Mouse (Mus musculus) intestine, embryonic 16.5 days (tissue): ENCODE measurements at regions not wholly inside any gene's neighbourhood (a gene's known extent, or its start where the extent isn't known, plus 50 kb on each side); places are given as distances from the start of the nearest gene placed in this dataset.

Experiments used
- ATAC-seq: fragments of 200-750 bp; cut with Nextera tagmentation; 2 replicates; pipeline ENCODE4 v1.8.0; 2017; ENCODE audit warnings: moderate TSS enrichment, moderate library complexity
- H3K27ac ChIP-seq: fragments of 300-500 bp; sonication (generic); 2 replicates; pipeline ENCODE4 v1.5.1; 2014; ENCODE audit warnings: mild to moderate bottlenecking, low read length
- H3K27me3 ChIP-seq: fragments of 300-500 bp; sonication (generic); replicated peaks from 2 replicates; pipeline ENCODE4 v1.6.1; 2014; ENCODE audit warnings: low read length, control low read depth, mixed read lengths; ENCODE audit not compliant: control insufficient read depth, insufficient read depth
- H3K36me3 ChIP-seq: fragments of 300-500 bp; sonication (generic); 2 replicates; pipeline ENCODE4 v1.6.1; 2014; ENCODE audit warnings: low read length, control low read depth; ENCODE audit not compliant: control insufficient read depth, insufficient read depth
- H3K4me1 ChIP-seq: fragments of 300-500 bp; sonication (generic); 2 replicates; pipeline ENCODE4 v1.6.1; 2014; ENCODE audit warnings: low read length, control low read depth, mixed read lengths; ENCODE audit not compliant: control insufficient read depth, insufficient read depth
- H3K4me2 ChIP-seq: fragments of 300-500 bp; sonication (generic); 2 replicates; pipeline ENCODE4 v1.6.1; 2014; ENCODE audit warnings: low read depth, low read length, control low read depth
- H3K4me3 ChIP-seq: fragments of 300-500 bp; sonication (generic); 2 replicates; pipeline ENCODE4 v1.5.1; 2014; ENCODE audit warnings: mild to moderate bottlenecking, low read length
- H3K9ac ChIP-seq: fragments of 300-500 bp; sonication (generic); 2 replicates; pipeline ENCODE4 v1.6.1; 2014; ENCODE audit warnings: low read depth, low read length
- H3K9me3 ChIP-seq: fragments of 300-500 bp; sonication (generic); 2 replicates; pipeline ENCODE4 v1.6.1; 2016; ENCODE audit warnings: low read length, control low read depth; ENCODE audit not compliant: control insufficient read depth
- WGBS: fragments of 180-500 bp; shearing (Covaris S2); extraction: QIAGEN DNeasy Blood & Tissue Kit; methylation state at CpG from one replicate; pipeline ENCODE4 v1.1.7; 2014; 5-methylcytosine and 5-hydroxymethylcytosine counted together

DNA sequence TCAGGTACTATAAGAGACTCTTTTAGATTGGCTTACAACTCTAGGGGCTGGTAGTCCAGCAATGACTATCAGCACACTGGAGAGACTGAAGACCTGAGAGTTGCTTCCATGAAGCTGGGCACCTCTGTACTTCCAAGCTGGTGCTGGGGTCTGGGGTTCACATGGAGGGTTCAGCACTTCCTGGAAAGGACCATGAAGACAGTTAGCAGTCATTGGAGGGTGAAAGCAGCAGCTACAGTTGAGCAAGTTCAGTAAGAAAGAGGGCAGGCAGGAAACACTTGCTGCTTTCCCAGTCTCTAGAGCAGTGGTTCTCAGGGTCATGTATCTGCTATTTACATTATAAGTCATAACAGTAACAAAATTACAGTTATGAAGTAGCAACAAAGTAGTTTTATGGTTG, 384.3 kb upstream of the Satb1 start:
- Histone ChIP-seq H3K27ac (no peak overlapping the region), H3K27me3 (no peaks in the 10 kb centered on the region), H3K4me2 (no peak overlapping the region), H3K4me3 (no peak overlapping the region), H3K36me3 (no peaks in the 10 kb centered on the region), H3K4me1 (no peaks in the 10 kb centered on the region), H3K9ac (no peak overlapping the region), H3K9me3 (no peaks in the 10 kb centered on the region)
- ATAC-seq: no peak

- 90% methylated on average over 2 of the region's 2 CpGs for WGBS
- no peak for ATAC-seq
- Histone ChIP-seq H3K4me2 (no peak overlapping the region), H3K36me3 (no peaks in the 10 kb centered on the region), H3K9me3 (no peaks in the 10 kb centered on the region), H3K4me1 (no peaks in the 10 kb centered on the region), H3K9ac (no peak overlapping the region), H3K27ac (no peak overlapping the region), H3K27me3 (no peaks in the 10 kb centered on the region), H3K4me3 (no peak overlapping the region)
These were observed 379.9 kb upstream of the Satb1 start for GRCm38 (mm10) chr17:52212944-52213343.

DNA sequence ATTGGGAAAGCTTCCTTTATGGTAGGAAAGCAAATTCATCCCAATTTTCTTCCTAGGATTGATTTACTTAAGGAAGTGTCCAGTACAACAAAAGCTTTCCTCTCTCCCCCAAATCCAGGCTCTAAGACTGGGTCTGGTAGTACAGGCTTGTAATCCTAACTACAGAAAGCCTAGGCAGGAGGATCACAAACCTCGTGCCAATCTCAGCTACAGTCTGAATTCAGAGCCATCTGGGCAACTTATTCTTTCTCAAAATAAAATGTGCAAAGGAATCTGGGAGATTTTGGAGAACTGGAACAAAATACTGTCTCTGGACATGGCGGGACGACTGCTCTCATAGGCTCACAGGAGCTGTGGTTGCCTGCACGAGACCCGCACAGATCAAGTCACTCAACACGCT, 377.4 kb upstream of the Satb1 start:
- WGBS: 92% methylated on average over 6 of the region's 6 CpGs
- Histone ChIP-seq H3K4me3 (no peak overlapping the region), H3K27ac (no peak overlapping the region), H3K36me3 (no peaks in the 10 kb centered on the region), H3K9ac (no peak overlapping the region), H3K9me3 (no peaks in the 10 kb centered on the region), H3K4me2 (no peak overlapping the region), H3K27me3 (no peaks in the 10 kb centered on the region), H3K4me1 (no peaks in the 10 kb centered on the region)
- ATAC-seq: no peak

- Histone ChIP-seq H3K27ac (no peak overlapping the region), H3K9me3 (no peaks in the 10 kb centered on the region), H3K4me2 (no peak overlapping the region), H3K9ac (no peak overlapping the region), H3K4me3 (no peak overlapping the region), H3K27me3 (no peaks in the 10 kb centered on the region), H3K4me1 (no peaks in the 10 kb centered on the region), H3K36me3 (no peaks in the 10 kb centered on the region)
- no peak for ATAC-seq
- 77% methylated on average over 4 of the region's 4 CpGs for WGBS
These were observed 364.6 kb upstream of the Satb1 start for GRCm38 (mm10) chr17:52197731-52198130.

- no peak for ATAC-seq
- WGBS: 91% methylated on average over 5 of the region's 5 CpGs
- no peaks in the 10 kb centered on the region for H3K27me3 ChIP-seq
These were observed 363.7 kb upstream of the Satb1 start for GRCm38 (mm10) chr17:52196811-52197210.

DNA sequence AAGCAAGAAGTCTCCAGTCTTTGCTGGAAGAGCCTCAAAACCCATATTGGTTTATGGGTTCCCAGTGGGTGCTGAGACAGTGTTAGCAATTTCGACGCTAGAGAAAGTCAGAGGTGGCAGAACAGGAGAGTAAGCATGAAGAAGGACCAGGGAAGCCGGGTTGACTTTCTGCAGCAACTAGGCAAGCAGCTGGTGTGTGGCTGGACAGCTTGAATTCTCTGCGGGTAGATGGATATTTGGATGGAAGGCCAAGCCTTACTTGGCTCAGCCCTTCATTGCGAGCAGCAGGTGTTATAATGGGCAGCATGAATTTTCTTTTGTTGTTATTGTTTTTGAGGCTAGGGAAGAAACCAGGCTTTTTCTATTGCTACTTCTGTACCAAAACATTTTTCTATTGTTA, 362.7 kb upstream of the Satb1 start:
- Histone ChIP-seq H3K4me2 (no peak overlapping the region), H3K27me3 (no peaks in the 10 kb centered on the region), H3K9ac (no peak overlapping the region), H3K27ac (no peak overlapping the region), H3K36me3 (no peaks in the 10 kb centered on the region), H3K9me3 (no peaks in the 10 kb centered on the region), H3K4me1 (no peaks in the 10 kb centered on the region), H3K4me3 (no peak overlapping the region)
- WGBS: 87% methylated on average over 5 of the region's 5 CpGs
- ATAC-seq: no peak

More at GRCm38 (mm10) chr17:52196811-52197210, 363.7 kb upstream of the Satb1 start:
- H3K27ac ChIP-seq: no peak overlapping the region
- H3K36me3 ChIP-seq: no peaks in the 10 kb centered on the region
- no peak overlapping the region for H3K4me2 ChIP-seq
- H3K4me3 ChIP-seq: no peak overlapping the region
- no peaks in the 10 kb centered on the region for H3K9me3 ChIP-seq
- H3K9ac ChIP-seq: no peak overlapping the region
- no peaks in the 10 kb centered on the region for H3K4me1 ChIP-seq

DNA sequence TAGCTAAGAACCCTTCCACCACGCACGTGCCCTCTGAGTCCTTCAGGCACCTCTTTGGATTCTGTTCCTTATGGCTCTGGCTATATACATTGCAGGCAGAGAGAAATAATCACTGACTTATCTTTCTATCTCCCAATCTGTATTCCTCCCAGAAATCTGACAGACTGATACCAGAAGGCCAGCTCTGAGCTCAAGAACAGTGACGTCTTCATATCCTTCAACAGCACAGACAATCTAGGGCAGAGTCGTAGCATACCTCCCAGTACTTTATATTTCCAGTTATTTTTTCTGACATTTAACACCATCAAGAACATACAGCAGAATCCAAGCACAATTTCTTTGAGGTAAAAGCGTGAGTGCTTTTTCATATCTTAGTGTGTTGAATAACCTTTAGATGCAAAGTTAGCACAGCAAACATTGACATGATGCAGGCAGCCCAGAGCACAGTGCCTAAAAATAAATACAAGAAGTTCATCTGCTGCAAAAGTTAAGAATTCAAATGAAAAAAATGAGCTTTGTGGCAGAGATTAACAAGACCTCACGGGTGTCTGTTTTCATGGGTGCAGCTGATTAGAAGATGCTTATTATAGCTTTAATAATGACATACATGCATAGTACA, 358.1 kb upstream of the Satb1 start:
- H3K36me3 ChIP-seq: no peaks in the 10 kb centered on the region
- 79% methylated on average over 6 of the region's 6 CpGs for WGBS

DNA sequence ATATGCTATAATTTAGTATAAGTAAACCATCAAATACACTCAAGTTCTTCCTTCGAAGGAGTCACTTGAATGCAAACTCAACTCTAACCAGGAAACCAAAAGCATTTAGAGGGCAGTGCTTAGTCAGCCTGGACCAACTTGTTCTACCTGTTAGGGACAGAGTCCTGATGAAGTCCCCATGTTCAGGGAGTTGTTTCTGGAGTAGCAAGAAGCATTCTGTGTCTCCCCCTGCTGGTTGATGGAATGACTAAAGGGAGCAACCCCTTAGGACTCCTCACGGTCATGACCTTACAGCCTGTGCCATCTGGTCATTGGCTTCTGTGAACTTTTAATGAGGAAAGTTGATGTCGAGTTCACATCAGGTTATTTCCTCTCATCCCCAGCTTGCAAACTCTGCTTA, 349.6 kb upstream of the Satb1 start:
- ATAC-seq: no peak
- Histone ChIP-seq H3K27me3 (no peaks in the 10 kb centered on the region), H3K9ac (no peak overlapping the region), H3K4me3 (no peak overlapping the region), H3K4me2 (no peak overlapping the region), H3K27ac (no peak overlapping the region), H3K4me1 (no peaks in the 10 kb centered on the region), H3K36me3 (no peaks in the 10 kb centered on the region), H3K9me3 (no peaks in the 10 kb centered on the region)
- WGBS: 31% methylated on average over 3 of the region's 3 CpGs

More for the DNA sequence above, 358.1 kb upstream of the Satb1 start:
- H3K27ac ChIP-seq: no peak overlapping the region
- no peak overlapping the region for H3K4me3 ChIP-seq
- no peaks in the 10 kb centered on the region for H3K4me1 ChIP-seq
- H3K9ac ChIP-seq: no peak overlapping the region
- H3K9me3 ChIP-seq: no peaks in the 10 kb centered on the region
- no peak overlapping the region for H3K4me2 ChIP-seq
- no peak for ATAC-seq
- H3K27me3 ChIP-seq: no peaks in the 10 kb centered on the region

DNA sequence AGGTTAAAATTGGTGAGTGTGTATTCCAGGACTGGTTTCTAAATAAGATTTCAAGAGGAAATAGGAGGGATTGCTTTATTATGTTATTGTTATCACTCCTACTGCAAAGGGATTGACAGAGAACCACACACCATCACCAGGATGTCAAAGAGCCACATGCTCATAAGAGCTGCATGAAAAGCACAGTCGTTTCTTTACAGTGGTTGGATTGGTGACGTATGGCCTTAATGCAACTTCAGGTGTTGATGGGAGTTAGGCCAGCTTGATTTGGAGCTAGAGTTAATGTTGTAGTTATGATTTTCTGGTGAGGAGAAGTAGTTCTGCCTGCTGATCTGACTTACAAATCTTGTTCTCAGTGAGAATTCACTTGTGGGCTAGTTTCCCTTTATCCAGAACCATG, 344.9 kb upstream of the Satb1 start:
- ATAC-seq: no peak
- Histone ChIP-seq H3K4me2 (no peak overlapping the region), H3K27me3 (no peaks in the 10 kb centered on the region), H3K9me3 (no peaks in the 10 kb centered on the region), H3K4me3 (no peak overlapping the region), H3K36me3 (no peaks in the 10 kb centered on the region), H3K9ac (no peak overlapping the region), H3K4me1 (no peaks in the 10 kb centered on the region), H3K27ac (no peak overlapping the region)
- WGBS: 84% methylated on average over 2 of the region's 2 CpGs
